Mouse (Mus musculus) midbrain, embryonic 13.5 days (tissue): ENCODE measurements around the gene Gm39653. TPM values are rescaled to one million over a fixed set of nuclear protein-coding genes. Genes with fewer than 3 reads are reported as not detected.
"Not testable (repeated sequence)": the region's sequence is repeated elsewhere in the genome, so short reads cannot be mapped to it uniquely, and the experiment has no call there.

Experiments used
- ATAC-seq: fragments of 200-750 bp; cut with Nextera tagmentation; 2 replicates; pipeline ENCODE4 v1.8.0; 2017; ENCODE audit warnings: mild to moderate bottlenecking, moderate TSS enrichment, moderate library complexity
- H3K27ac ChIP-seq: fragments of 300-500 bp; sonication (generic); 2 replicates; pipeline ENCODE4 v1.5.1; 2015; ENCODE audit warnings: inconsistent platforms, mild to moderate bottlenecking, moderate library complexity
- H3K27me3 ChIP-seq: fragments of 300-500 bp; sonication (generic); 2 replicates; pipeline ENCODE4 v1.6.1; 2015; ENCODE audit warnings: mild to moderate bottlenecking, inconsistent platforms
- H3K36me3 ChIP-seq: fragments of 300-500 bp; sonication (generic); 2 replicates; pipeline ENCODE4 v1.6.1; 2015; ENCODE audit warnings: mild to moderate bottlenecking, inconsistent platforms
- H3K4me1 ChIP-seq: fragments of 300-500 bp; sonication (generic); replicated peaks from 2 replicates; pipeline ENCODE4 v1.6.1; 2015; ENCODE audit warnings: inconsistent platforms
- H3K4me2 ChIP-seq: fragments of 300-500 bp; sonication (generic); replicated peaks from 2 replicates; pipeline ENCODE4 v1.6.1; 2015; ENCODE audit warnings: moderate library complexity, mild to moderate bottlenecking, inconsistent platforms
- H3K4me3 ChIP-seq: fragments of 300-500 bp; sonication (generic); replicated peaks from 2 replicates; pipeline ENCODE4 v1.5.1; 2015; ENCODE audit warnings: mild to moderate bottlenecking, inconsistent platforms
- H3K9ac ChIP-seq: fragments of 300-500 bp; sonication (generic); replicated peaks from 2 replicates; pipeline ENCODE4 v1.6.1; 2015; ENCODE audit warnings: mild to moderate bottlenecking, inconsistent platforms
- H3K9me3 ChIP-seq: fragments of 300-500 bp; sonication (generic); 2 replicates; pipeline ENCODE4 v1.6.1; 2016; ENCODE audit warnings: mild to moderate bottlenecking, inconsistent platforms
- WGBS: fragments of 180-500 bp; shearing (Covaris S2); methylation state at CpG from one replicate; pipeline ENCODE4 v1.1.7; 2015; 5-methylcytosine and 5-hydroxymethylcytosine counted together
- polyA plus RNA-seq: library from polyadenylated mRNA; unstranded; fragments of >200 nt; fragmentation: Nextera tagmentation; extraction: Ambion mirVana; gene quantifications from 2 replicates; pipeline ENCODE4 v1.2.1, GENCODE M21; 2015

Gm39653 gene
- polyA plus RNA-seq, 1 experiment from 2014 or later, result not detected

DNA sequence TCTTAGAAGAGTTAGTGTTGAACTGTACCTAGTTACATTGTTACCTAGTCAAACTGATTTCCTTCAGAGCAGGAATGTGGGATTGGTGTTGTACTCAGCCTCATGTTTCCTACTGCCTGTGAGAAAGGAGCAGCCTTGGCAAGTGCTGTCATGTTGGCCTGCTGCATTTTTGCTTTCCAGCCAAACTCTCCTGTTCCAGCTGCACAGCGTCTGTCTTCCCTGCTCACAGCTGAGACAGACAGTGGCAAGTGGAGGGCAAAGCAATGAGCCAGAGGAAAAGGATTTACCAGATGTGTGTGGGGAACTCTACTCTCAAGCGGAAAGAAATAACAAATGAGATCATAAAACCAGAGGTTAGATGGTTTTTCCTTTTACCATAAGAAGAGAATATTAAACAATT lies 12.4 kb downstream of the Gm39653 start:
- Histone ChIP-seq H3K4me1 (no peaks in the 10 kb centered on the region), H3K9me3 (no peaks in the 10 kb centered on the region), H3K27ac (no peak overlapping the region), H3K4me3 (no peak overlapping the region), H3K9ac (no peak overlapping the region), H3K27me3 (no peaks in the 10 kb centered on the region), H3K36me3 (no peaks in the 10 kb centered on the region), H3K4me2 (no peak overlapping the region)
- no peak for ATAC-seq
- 58% methylated on average over 2 of the region's 2 CpGs for WGBS

DNA sequence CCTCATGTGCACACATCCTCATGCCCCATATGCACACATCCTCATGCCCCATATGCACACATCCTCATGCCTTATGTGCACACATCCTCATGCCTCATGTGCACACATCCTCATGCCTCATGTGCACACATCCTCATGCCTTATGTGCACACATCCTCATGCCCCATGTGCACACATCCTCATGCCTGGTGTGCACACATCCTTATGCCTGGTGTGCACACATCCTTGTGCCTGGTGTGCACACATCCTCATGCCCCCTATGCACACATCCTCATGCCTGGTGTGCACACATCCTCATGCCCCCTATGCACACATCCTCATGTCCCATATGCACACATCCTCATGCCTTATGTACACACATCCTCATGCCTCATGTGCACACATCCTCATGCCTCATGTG lies 14.6 kb downstream of the Gm39653 start:
- not testable (repeated sequence) for H3K4me2 ChIP-seq, H3K9me3 ChIP-seq, H3K9ac ChIP-seq, H3K27me3 ChIP-seq, H3K36me3 ChIP-seq, ATAC-seq, H3K4me3 ChIP-seq, H3K4me1 ChIP-seq, H3K27ac ChIP-seq

GRCm38 (mm10) chr1:63639921-63640320 lies 24.2 kb downstream of the Gm39653 start:
- WGBS, result 85% methylated on average over 6 of the region's 6 CpGs
- H3K4me2 ChIP-seq, result no peak overlapping the region
- H3K9ac ChIP-seq, result no peak overlapping the region
- no peaks in the 10 kb centered on the region for H3K4me1 ChIP-seq
- H3K27ac ChIP-seq, result no peak overlapping the region
- H3K9me3 ChIP-seq, result no peaks in the 10 kb centered on the region
- H3K36me3 ChIP-seq, result no peaks in the 10 kb centered on the region
- H3K27me3 ChIP-seq, result no peaks in the 10 kb centered on the region
- H3K4me3 ChIP-seq, result no peak overlapping the region
- ATAC-seq, result no peak

DNA sequence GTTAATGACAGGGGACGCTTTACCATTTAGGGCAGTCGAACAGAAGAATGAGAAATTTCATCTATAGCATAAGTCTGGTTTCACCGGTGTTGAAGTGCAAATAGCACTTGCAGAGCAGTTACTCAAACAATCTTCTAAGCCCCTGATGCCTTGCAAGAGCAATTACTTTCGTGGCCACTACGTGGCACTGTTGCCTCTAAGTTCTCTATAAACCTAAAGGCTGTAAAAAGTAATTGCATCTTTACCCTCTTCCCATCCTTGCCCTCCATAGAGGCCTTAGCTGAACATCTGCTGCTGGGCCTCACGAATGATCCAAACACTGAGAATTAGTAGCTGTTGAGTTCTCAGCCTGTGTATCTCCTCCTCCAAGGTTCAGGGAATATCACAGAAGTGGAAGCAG lies 42.2 kb downstream of the Gm39653 start:
- H3K36me3 ChIP-seq, result no peaks in the 10 kb centered on the region
- H3K9me3 ChIP-seq, result no peaks in the 10 kb centered on the region
- H3K27me3 ChIP-seq, result 0 out of 2 replicates have a peak, but pooled peaks cover 4% of the 10 kb centered on the region
- H3K27ac ChIP-seq, result no peak overlapping the region
- ATAC-seq, result peak; percentile 37; the same call in 1 of the 2 replicates
- no peak overlapping the region for H3K4me3 ChIP-seq
- H3K9ac ChIP-seq, result no peak overlapping the region
- H3K4me2 ChIP-seq, result no peak overlapping the region
- H3K4me1 ChIP-seq, result no peaks in the 10 kb centered on the region
- 14% methylated on average over 6 of the region's 6 CpGs for WGBS

DNA sequence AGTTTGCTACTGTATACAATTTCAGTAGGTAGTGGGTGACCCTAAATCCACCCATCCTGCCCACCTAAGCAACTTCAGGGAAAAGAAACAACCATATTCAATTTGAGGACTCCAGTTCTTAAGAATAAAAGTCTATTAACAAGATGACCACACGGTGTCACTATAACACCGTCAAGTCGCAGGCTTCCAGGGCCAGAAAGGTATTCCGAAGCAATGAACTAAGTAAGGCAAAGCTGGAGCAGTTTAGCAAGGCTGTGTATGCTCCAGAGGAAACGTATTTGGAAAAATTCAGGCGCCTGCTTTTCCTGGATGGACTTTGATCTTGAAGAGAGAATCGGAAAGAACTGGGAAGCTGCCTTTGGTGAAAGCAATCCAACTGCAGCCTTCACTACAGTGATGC lies 43.8 kb downstream of the Gm39653 start:
- WGBS, result 2% methylated on average over 7 of the region's 7 CpGs
- H3K36me3 ChIP-seq, result no peaks in the 10 kb centered on the region
- H3K27me3 ChIP-seq, result 0 out of 2 replicates have a peak, but pooled peaks cover 4% of the 10 kb centered on the region
- ATAC-seq, result 0 out of 2 replicates have a peak, but pooled peaks have one; percentile 58
- H3K4me3 ChIP-seq, result no peak overlapping the region
- H3K4me1 ChIP-seq, result no peaks in the 10 kb centered on the region
- no peak overlapping the region for H3K9ac ChIP-seq
- H3K27ac ChIP-seq, result no peak overlapping the region
- no peak overlapping the region for H3K4me2 ChIP-seq
- H3K9me3 ChIP-seq, result no peaks in the 10 kb centered on the region

DNA sequence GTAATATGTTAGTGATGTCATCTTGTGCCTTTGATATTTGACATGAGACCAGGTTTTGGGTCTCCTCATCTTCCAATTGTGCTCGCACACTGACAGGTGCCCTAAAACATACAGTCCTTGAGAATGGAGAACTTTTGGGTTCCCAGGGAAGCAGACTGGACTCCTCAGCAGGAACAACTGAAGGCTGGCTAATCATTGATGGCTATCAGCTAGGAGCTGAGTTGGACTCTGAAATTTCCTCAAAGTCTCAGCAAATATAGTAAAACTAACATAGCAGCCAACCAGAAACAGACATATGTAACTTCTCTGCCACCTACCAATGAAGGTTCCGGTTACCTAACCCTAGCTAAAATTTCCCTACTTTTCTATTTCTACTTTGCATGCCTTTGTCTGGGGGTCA lies 50.3 kb downstream of the Gm39653 start:
- H3K4me1 ChIP-seq, result peaks cover 21% of the 10 kb centered on the region
- no peak overlapping the region for H3K4me2 ChIP-seq
- WGBS, result 99% methylated on average over 2 of the region's 2 CpGs
- H3K27me3 ChIP-seq, result 0 out of 2 replicates have a peak, but pooled peaks cover 2% of the 10 kb centered on the region
- no peak overlapping the region for H3K27ac ChIP-seq
- H3K9ac ChIP-seq, result no peak overlapping the region
- no peak overlapping the region for H3K4me3 ChIP-seq
- no peaks in the 10 kb centered on the region for H3K36me3 ChIP-seq
- H3K9me3 ChIP-seq, result no peaks in the 10 kb centered on the region
- no peak for ATAC-seq

DNA sequence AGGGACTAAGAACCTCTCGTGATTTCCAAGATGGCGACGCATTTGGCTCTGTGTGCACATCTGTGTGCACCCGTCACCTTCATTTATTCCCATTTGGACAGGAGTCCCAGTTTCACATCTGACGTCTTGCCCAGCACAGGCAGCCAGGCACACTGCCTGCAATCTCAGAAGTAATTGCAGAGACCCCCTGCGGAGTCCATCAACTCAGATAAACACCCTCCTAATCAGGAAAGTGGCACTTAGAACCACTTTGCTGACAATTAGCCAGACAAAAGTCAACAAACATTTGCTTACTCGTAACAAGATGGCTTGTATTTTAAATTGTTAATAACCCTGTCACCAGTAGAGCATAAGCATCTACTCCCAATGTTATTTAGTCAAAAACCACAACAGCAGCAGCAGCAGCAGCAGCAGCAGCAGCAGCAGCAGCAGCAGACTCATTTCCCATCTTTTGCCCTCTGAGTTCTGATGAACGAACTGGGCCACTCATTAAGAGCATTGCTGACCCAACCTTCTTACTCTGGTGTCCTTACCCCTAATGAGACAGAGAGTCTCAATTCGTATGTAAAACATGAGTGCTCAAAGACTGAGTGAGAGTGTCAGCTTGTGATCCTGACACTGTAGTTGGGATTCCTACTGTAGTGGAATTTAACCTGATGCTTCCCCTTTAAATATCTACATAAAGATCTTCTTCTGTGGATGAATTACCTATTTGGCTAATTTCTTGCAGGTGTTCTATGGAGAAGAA lies 51.6 kb downstream of the Gm39653 start:
- Histone ChIP-seq H3K36me3 (no peaks in the 10 kb centered on the region), H3K4me2 (peak overlapping the region; percentile 44), H3K9ac (no peak overlapping the region), H3K9me3 (no peaks in the 10 kb centered on the region), H3K4me1 (peaks cover 21% of the 10 kb centered on the region), H3K4me3 (no peak overlapping the region), H3K27ac (peak overlapping the region; percentile 25; the same call in 1 of the 2 replicates), H3K27me3 (0 out of 2 replicates have a peak, but pooled peaks cover 2% of the 10 kb centered on the region)
- 45% methylated on average over 9 of the region's 9 CpGs for WGBS
- ATAC-seq, result no peak; the same call in 1 of the 2 replicates

DNA sequence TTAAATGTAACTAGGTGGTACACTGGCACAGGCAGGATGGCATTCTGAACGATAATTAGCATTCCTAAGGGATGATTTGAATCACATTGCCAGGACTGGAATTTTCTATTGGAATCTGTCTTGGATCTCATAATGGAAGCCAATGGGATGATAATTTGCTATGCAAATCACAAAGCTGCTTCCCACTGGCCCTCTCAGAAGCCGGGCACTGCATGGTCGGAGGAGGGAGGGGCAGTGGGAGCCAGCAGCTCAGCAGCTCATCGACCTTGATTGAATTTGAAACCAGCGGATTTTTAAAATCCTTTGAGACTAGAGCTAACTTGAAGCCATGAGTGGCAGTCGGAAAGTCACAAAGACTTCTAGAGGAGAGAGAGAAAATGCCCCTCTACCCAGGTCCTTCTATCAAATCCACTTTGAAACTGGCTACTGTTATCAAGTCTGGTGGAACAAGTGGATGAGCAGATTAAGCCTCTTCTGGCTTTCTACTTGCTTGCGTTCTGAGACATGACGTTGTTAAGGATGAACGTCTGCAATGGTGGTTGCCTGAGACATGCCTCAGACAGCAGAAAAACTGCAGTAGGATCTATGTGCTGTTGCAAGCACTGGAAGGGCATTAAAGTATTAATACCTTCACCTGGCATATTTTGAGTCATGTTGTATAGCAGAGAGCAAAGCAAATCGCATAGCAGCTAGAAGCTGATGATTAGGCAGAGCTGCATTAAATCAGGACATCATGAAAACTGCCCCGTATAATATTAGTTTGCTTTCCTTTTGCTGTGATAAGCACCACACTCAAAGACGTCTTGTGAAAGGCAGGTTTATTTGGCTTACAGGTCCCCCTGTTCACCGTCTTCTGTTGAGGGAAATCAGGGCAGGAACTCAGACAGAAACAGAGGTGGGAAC lies 52.4 kb downstream of the Gm39653 start:
- Histone ChIP-seq H3K27ac (peak overlapping the region; percentile 67), H3K9ac (no peak overlapping the region), H3K4me3 (peak overlapping the region; percentile 8), H3K9me3 (no peaks in the 10 kb centered on the region), H3K36me3 (no peaks in the 10 kb centered on the region), H3K27me3 (0 out of 2 replicates have a peak, but pooled peaks cover 2% of the 10 kb centered on the region), H3K4me2 (peak overlapping the region; percentile 44), H3K4me1 (peaks cover 21% of the 10 kb centered on the region)
- ATAC-seq, result peak; percentile 77
- 16% methylated on average over 13 of the region's 13 CpGs for WGBS

DNA sequence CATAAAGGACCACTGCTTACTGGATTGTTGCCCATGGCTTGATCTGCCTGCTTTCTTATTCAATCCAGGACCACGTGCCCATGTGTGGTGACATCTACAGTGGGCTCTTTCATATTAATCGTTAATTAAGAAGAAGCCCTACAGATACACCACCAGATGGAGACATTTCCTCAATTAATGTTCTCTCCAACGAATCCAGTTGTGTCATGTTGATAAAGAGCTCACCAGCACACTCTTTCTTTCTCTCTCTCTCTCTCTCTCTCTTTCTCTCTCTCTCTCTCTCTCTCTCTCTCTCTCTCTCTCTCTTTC lies 53.0 kb downstream of the Gm39653 start:
- ATAC-seq, result peak; percentile 86
- H3K27ac ChIP-seq, result peak overlapping the region; percentile 67
- H3K4me3 ChIP-seq, result 0 out of 2 replicates have a peak overlapping the region, but pooled peaks have one; percentile 8
- H3K4me2 ChIP-seq, result peak overlapping the region; percentile 44
- peaks cover 21% of the 10 kb centered on the region for H3K4me1 ChIP-seq
- H3K9ac ChIP-seq, result no peak overlapping the region
- WGBS, result 3% methylated on average over 3 of the region's 3 CpGs
- H3K9me3 ChIP-seq, result no peaks in the 10 kb centered on the region
- H3K27me3 ChIP-seq, result 0 out of 2 replicates have a peak, but pooled peaks cover 2% of the 10 kb centered on the region
- no peaks in the 10 kb centered on the region for H3K36me3 ChIP-seq

Other genes starting within 250 kb of the Gm39653 start
- gene Adam23, start 170.1 kb upstream of the Gm39653 start, polyA plus RNA-seq, result 11.4 and 12.8 TPM in 2 replicates
- gene Dytn, start 71.0 kb downstream of the Gm39653 start, polyA plus RNA-seq, result not detected in 2 replicates
- 0.12 and 0.27 TPM in 2 replicates for gene Mdh1b, start 114.3 kb downstream of the Gm39653 start, polyA plus RNA-seq
- gene Fastkd2, start 114.6 kb downstream of the Gm39653 start, polyA plus RNA-seq, result 37.2 and 39.8 TPM in 2 replicates
- 0.22 and 0.32 TPM in 2 replicates for gene 4933402D24Rik, start 153.3 kb downstream of the Gm39653 start, polyA plus RNA-seq